In the genomic region with DNA sequence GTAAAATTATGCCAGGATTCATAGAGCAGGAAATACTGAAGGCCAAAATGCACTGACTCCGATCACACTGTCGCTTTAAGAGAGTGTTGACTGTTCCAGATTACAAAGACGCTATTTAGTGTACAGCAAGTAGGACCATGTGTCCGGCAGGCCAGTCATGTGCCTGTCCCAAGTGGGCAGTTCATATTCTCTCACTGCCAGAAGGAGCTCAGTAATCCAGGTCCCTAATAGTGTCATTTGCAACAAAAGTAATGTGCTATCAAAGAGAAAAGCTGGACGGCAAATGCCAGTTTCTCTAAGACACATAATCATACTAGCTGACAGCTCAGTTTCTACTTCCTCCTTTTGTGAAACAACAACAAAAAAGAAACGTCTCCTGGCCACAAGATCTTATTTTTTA, we compare ENCODE assay signal across 7 mouse cellular contexts. TPM values are rescaled to one million over a fixed set of nuclear protein-coding genes. Genes with fewer than 3 reads are reported as not detected.
DNase-seq lines count a peak whose midpoint lies in the region; ATAC-seq lines count a peak whose summit lies in the region.

No protein-coding gene starts in this region.

- 17% methylated on average over 6 of the region's 6 CpGs for WGBS in heart, embryonic 12.5 days
- 31% methylated on average over 6 of the region's 6 CpGs for WGBS in midbrain, embryonic 13.5 days

- H3K4me2 ChIP-seq in heart, embryonic 12.5 days, result peak overlapping the region; percentile 85
- H3K4me2 ChIP-seq in midbrain, embryonic 13.5 days (replicated peaks), result peak overlapping the region; percentile 65

- peak overlapping the region; percentile 94 for H3K27ac ChIP-seq in heart, embryonic 12.5 days (ENCODE audit: poor library complexity, severe bottlenecking)
- H3K27ac ChIP-seq in midbrain, embryonic 13.5 days, result 0 out of 2 replicates have a peak overlapping the region, but pooled peaks have one; percentile 5

- H3K9ac ChIP-seq in heart, embryonic 12.5 days, result 0 out of 2 replicates have a peak overlapping the region, but pooled peaks have one; percentile 18
- peak overlapping the region; percentile 28; the same call in 1 of the 2 replicates for H3K9ac ChIP-seq in midbrain, embryonic 13.5 days (replicated peaks)

- ATAC-seq in heart, embryonic 12.5 days (ENCODE audit: insufficient number of reproducible peaks, low FRiP score), result no peak
- ATAC-seq in midbrain, embryonic 13.5 days, result no peak
- ATAC-seq in monocyte, adult 5-6 weeks (replicated peaks; ENCODE audit: insufficient number of reproducible peaks, low FRiP score, low TSS enrichment, poor library complexity, severe bottlenecking), result no peak

- no peaks in the 10 kb centered on the region for H3K9me3 ChIP-seq in heart, embryonic 12.5 days (replicated peaks)
- no peaks in the 10 kb centered on the region for H3K9me3 ChIP-seq in midbrain, embryonic 13.5 days

- DNase-seq in B cell, adult 2 months, result peak; percentile 51 to 54
- peak; percentile 36 for DNase-seq in MN1 (ENCODE audit: low spot score)
- DNase-seq in kidney, postnatal 10 days, result peak; percentile 48
- no peak for DNase-seq in left cerebral cortex, adult 8-10 months (ENCODE audit: low spot score in 2 of 2)

- H3K4me3 ChIP-seq in heart, embryonic 12.5 days, result peak overlapping the region; percentile 76
- peak overlapping the region; percentile 90; the same call in 1 of the 2 replicates for H3K4me3 ChIP-seq in midbrain, embryonic 13.5 days (replicated peaks)

- no peaks in the 10 kb centered on the region for H3K36me3 ChIP-seq in heart, embryonic 12.5 days
- no peaks in the 10 kb centered on the region for H3K36me3 ChIP-seq in midbrain, embryonic 13.5 days

- H3K4me1 ChIP-seq in heart, embryonic 12.5 days (replicated peaks), result peaks cover 56% of the 10 kb centered on the region
- H3K4me1 ChIP-seq in midbrain, embryonic 13.5 days (replicated peaks), result peaks cover 44% of the 10 kb centered on the region

- H3K27me3 ChIP-seq in heart, embryonic 12.5 days (replicated peaks), result no peaks in the 10 kb centered on the region
- H3K27me3 ChIP-seq in midbrain, embryonic 13.5 days, result no peaks in the 10 kb centered on the region

RNA-seq across cellular contexts. Expression of a gene that starts 1.3 kb away (rescaled TPM):
- polyA plus RNA-seq in heart, embryonic 12.5 days (2016; fragmentation: Nextera tagmentation; extraction: Ambion mirVana), result 297 and 319 TPM in 2 replicates
- 304 and 319 TPM in 2 replicates for polyA plus RNA-seq in midbrain, embryonic 13.5 days (2015; fragmentation: Nextera tagmentation; extraction: Ambion mirVana)
- total RNA-seq in left cerebral cortex, adult 8-10 months (2022), result 100 to 1,000 TPM; 130 to 147 (median 140) TPM
- 269 to 290 TPM (median 273 TPM) in 3 replicates for total RNA-seq in monocyte, adult 5-6 weeks (2017)

Comparison
In these comparisons a context has a peak if more than half of its experiments do, and no peak if none do; other contexts are left out.
1. DNase-seq: peak in B cell, adult 2 months (2 of 2), MN1 (single experiment) and kidney, postnatal 10 days (single experiment); none in left cerebral cortex, adult 8-10 months (0 of 2).